Mouse (Mus musculus) layer of hippocampus, adult 9-10 months (tissue): ENCODE data around the gene Atp11a.

Source experiments
- DNase-seq: peaks from one replicate; pipeline ENCODE4 v3.0.0; 2022; ENCODE audit warnings: low spot score

Atp11a gene

GRCm38 (mm10) chr8:12772319-12772718, 15.5 kb downstream of the Atp11a start:
- no peak for DNase-seq

- DNase-seq = no peak
These were observed 17.1 kb downstream of the Atp11a start for GRCm38 (mm10) chr8:12773914-12774313.

- DNase-seq = no peak
These were observed 18.1 kb downstream of the Atp11a start for GRCm38 (mm10) chr8:12774872-12775298.

- DNase-seq = no peak
These were observed 18.6 kb downstream of the Atp11a start for GRCm38 (mm10) chr8:12775302-12775975.

GRCm38 (mm10) chr8:12776166-12776565, 19.4 kb downstream of the Atp11a start:
- DNase-seq = no peak

GRCm38 (mm10) chr8:12777171-12777570, 20.4 kb downstream of the Atp11a start:
- no peak for DNase-seq

GRCm38 (mm10) chr8:12779541-12779940, 22.7 kb downstream of the Atp11a start:
- no peak for DNase-seq

GRCm38 (mm10) chr8:12785508-12785907, 28.7 kb downstream of the Atp11a start:
- DNase-seq = no peak

- DNase-seq = no peak
These were observed 29.6 kb downstream of the Atp11a start for GRCm38 (mm10) chr8:12786261-12786957.

- no peak for DNase-seq
These were observed 30.1 kb downstream of the Atp11a start for GRCm38 (mm10) chr8:12786958-12787301.

GRCm38 (mm10) chr8:12787427-12787826, 30.6 kb downstream of the Atp11a start:
- no peak for DNase-seq

GRCm38 (mm10) chr8:12788695-12789094, 31.9 kb downstream of the Atp11a start:
- no peak for DNase-seq

- no peak for DNase-seq
These were observed 38.3 kb downstream of the Atp11a start for GRCm38 (mm10) chr8:12795011-12795671.

GRCm38 (mm10) chr8:12799099-12799498, 42.3 kb downstream of the Atp11a start:
- no peak for DNase-seq

- DNase-seq = no peak
These were observed 43.0 kb downstream of the Atp11a start for GRCm38 (mm10) chr8:12799832-12800231.

- no peak for DNase-seq
These were observed 43.4 kb downstream of the Atp11a start for GRCm38 (mm10) chr8:12800246-12800645.

- no peak for DNase-seq
These were observed 44.8 kb downstream of the Atp11a start for GRCm38 (mm10) chr8:12801586-12801985.

- DNase-seq = no peak
These were observed 46.3 kb downstream of the Atp11a start for GRCm38 (mm10) chr8:12803121-12803520.

- DNase-seq = no peak
These were observed 48.1 kb downstream of the Atp11a start for GRCm38 (mm10) chr8:12804909-12805308.

GRCm38 (mm10) chr8:12805569-12805968, 48.8 kb downstream of the Atp11a start:
- DNase-seq = no peak

GRCm38 (mm10) chr8:12808018-12808417, 51.2 kb downstream of the Atp11a start:
- no peak for DNase-seq

- DNase-seq = no peak
These were observed 52.7 kb downstream of the Atp11a start for GRCm38 (mm10) chr8:12809516-12809915.

GRCm38 (mm10) chr8:12811231-12811630, 54.4 kb downstream of the Atp11a start:
- no peak for DNase-seq
